Mouse (Mus musculus): ENCODE measurements around the gene Dnm3.

DNA sequence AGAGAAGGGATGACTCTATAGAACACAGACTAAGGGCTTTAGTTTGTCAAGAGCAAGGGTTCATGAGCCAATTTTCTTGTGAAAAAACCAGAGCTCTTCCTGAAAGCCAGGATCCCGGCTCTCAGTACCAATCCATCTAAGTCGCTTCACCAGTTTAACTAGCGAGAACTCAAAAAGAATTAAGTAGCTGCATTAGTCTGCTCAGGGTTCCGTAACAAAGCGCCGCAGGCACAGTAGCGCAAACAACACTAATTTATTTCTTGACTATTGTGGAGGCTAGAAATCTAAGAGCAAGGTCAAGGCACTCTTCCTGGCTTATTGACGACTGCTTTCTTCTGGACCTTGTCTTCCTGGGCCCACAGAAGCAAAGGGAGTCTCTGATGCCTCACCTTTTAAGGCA, 14.2 kb downstream of the Dnm3 start:
- TF ChIP-seq POLR2A (IDR thresholded peaks at IDR 0.05; ENCODE audit: low read depth, low read length) (no peak), CTCF (IDR thresholded peaks at IDR 0.05; ENCODE audit: extremely low read depth, insufficient read depth, insufficient read length, insufficient replicate concordance) (no peak)
